Mouse (Mus musculus) 416B (cell line): ENCODE data around the gene Cd247.
"Not testable (repeated sequence)": the region's sequence is repeated elsewhere in the genome, so short reads cannot be mapped to it uniquely, and the experiment has no call there.

Experiments used
- DNase-seq: peaks from one replicate; pipeline ENCODE4 v3.0.0; 2011; ENCODE audit warnings: low read depth

The Cd247 gene

GRCm38 (mm10) chr1:165788511-165788910 lies at the start of gene Cd247:
Cd247 (plus strand) TSS chr1:165788681.
- DNase-seq = no peak

- no peak for DNase-seq
These were observed 49.5 kb upstream of the Cd247 start for GRCm38 (mm10) chr1:165738985-165739384.

- DNase-seq = no peak
These were observed 46.5 kb upstream of the Cd247 start for GRCm38 (mm10) chr1:165741989-165742388.

- DNase-seq = no peak
These were observed 40.4 kb upstream of the Cd247 start for GRCm38 (mm10) chr1:165748053-165748452.

GRCm38 (mm10) chr1:165751142-165751541 lies 37.3 kb upstream of the Cd247 start:
- no peak for DNase-seq

- DNase-seq = peak; percentile 45
These were observed 36.6 kb upstream of the Cd247 start for GRCm38 (mm10) chr1:165751838-165752237.

GRCm38 (mm10) chr1:165754205-165754604 lies 34.3 kb upstream of the Cd247 start:
- no peak for DNase-seq

- DNase-seq = no peak
These were observed 33.3 kb upstream of the Cd247 start for GRCm38 (mm10) chr1:165755194-165755593.

GRCm38 (mm10) chr1:165761522-165762305 lies 26.8 kb upstream of the Cd247 start:
- DNase-seq = peak; percentile 33

GRCm38 (mm10) chr1:165762498-165762897 lies 26.0 kb upstream of the Cd247 start:
- not testable (repeated sequence) for DNase-seq

GRCm38 (mm10) chr1:165762914-165763634 lies 25.4 kb upstream of the Cd247 start:
- DNase-seq = peak; percentile 79

- peak; percentile 95 for DNase-seq
These were observed 24.7 kb upstream of the Cd247 start, which contains the start of gene Creg1 for GRCm38 (mm10) chr1:165763635-165764372. Creg1 (plus strand) TSS chr1:165763746.

GRCm38 (mm10) chr1:165764571-165764970 lies 23.9 kb upstream of the Cd247 start:
- DNase-seq = no peak

GRCm38 (mm10) chr1:165765041-165765440 lies 23.4 kb upstream of the Cd247 start:
- no peak for DNase-seq

GRCm38 (mm10) chr1:165765651-165766294 lies 22.7 kb upstream of the Cd247 start:
- DNase-seq = no peak

- DNase-seq = no peak
These were observed 22.1 kb upstream of the Cd247 start for GRCm38 (mm10) chr1:165766295-165766890.

GRCm38 (mm10) chr1:165768894-165769512 lies 19.5 kb upstream of the Cd247 start:
- peak; percentile 89 for DNase-seq

GRCm38 (mm10) chr1:165770181-165770759 lies 18.2 kb upstream of the Cd247 start:
- DNase-seq = no peak

- DNase-seq = peak; percentile 90
These were observed 17.0 kb upstream of the Cd247 start for GRCm38 (mm10) chr1:165771491-165771897.

- DNase-seq = no peak
These were observed 16.5 kb upstream of the Cd247 start for GRCm38 (mm10) chr1:165771998-165772397.
